Mouse (Mus musculus) lung, postnatal 0 days (tissue): Measurements from ENCODE around the gene Cntf. TPM values are rescaled to one million over a fixed set of nuclear protein-coding genes. Genes with fewer than 3 reads are reported as not detected.

Experiments
- ATAC-seq: fragments of 200-750 bp; cut with Nextera tagmentation; 2 replicates; pipeline ENCODE4 v1.8.0; 2017; ENCODE audit warnings: moderate library complexity
- DNase-seq: peaks from one replicate; pipeline ENCODE4 v3.0.0-alpha.2; 2016; ENCODE audit warnings: low spot score
- H3K27ac ChIP-seq: fragments of 300-500 bp; sonication (generic); 2 replicates; pipeline ENCODE4 v1.5.1; 2014; ENCODE audit warnings: antibody characterized with exemption, mild to moderate bottlenecking, low read length, mixed read lengths
- H3K27me3 ChIP-seq: fragments of 300-500 bp; sonication (generic); replicated peaks from 2 replicates; pipeline ENCODE4 v1.6.1; 2014; ENCODE audit warnings: low read length, mixed read lengths; ENCODE audit not compliant: insufficient read depth
- H3K36me3 ChIP-seq: fragments of 300-500 bp; sonication (generic); 2 replicates; pipeline ENCODE4 v1.6.1; 2014; ENCODE audit warnings: low read length, mixed read lengths; ENCODE audit not compliant: insufficient read depth
- H3K4me1 ChIP-seq: fragments of 300-500 bp; sonication (generic); 2 replicates; pipeline ENCODE4 v1.6.1; 2014; ENCODE audit warnings: antibody characterized with exemption, low read depth, low read length, mixed read lengths; ENCODE audit not compliant: insufficient read depth
- H3K4me2 ChIP-seq: fragments of 300-500 bp; sonication (generic); replicated peaks from 2 replicates; pipeline ENCODE4 v1.6.1; 2014; ENCODE audit warnings: low read depth, mild to moderate bottlenecking, low read length, moderate library complexity, mixed read lengths
- H3K4me3 ChIP-seq: fragments of 300-500 bp; sonication (generic); 2 replicates; pipeline ENCODE4 v1.5.1; 2014; ENCODE audit warnings: low read depth, low read length
- H3K9ac ChIP-seq: fragments of 300-500 bp; sonication (generic); replicated peaks from 2 replicates; pipeline ENCODE4 v1.6.1; 2014; ENCODE audit warnings: low read depth, mild to moderate bottlenecking
- H3K9me3 ChIP-seq: fragments of 300-500 bp; sonication (generic); 2 replicates; pipeline ENCODE4 v1.6.1; 2016; ENCODE audit warnings: low read length, mixed read lengths
- CTCF ChIP-seq: IDR thresholded peaks from 2 replicates; pipeline ENCODE4 v1.5.1; 2016; ENCODE audit warnings: antibody characterized with exemption, mild to moderate bottlenecking
- EP300 ChIP-seq: IDR thresholded peaks from 2 replicates; pipeline ENCODE4 v1.6.1; 2016; ENCODE audit warnings: antibody characterized with exemption, mild to moderate bottlenecking, control low read depth
- WGBS: fragments of 180-500 bp; shearing (Covaris S2); extraction: QIAGEN DNeasy Blood & Tissue Kit; methylation state at CpG from one replicate; pipeline ENCODE4 v1.1.7; 2014; 5-methylcytosine and 5-hydroxymethylcytosine counted together
- polyA plus RNA-seq: library from polyadenylated mRNA; unstranded; fragments of >200 nt; fragmentation: Nextera tagmentation; extraction: Ambion mirVana; gene quantifications from 2 replicates; pipeline ENCODE4 v1.2.1, GENCODE M21; 2015

The Cntf gene
- polyA plus RNA-seq, 1 experiment from 2014 or later, result 0.91 TPM

- WGBS, result 77% methylated on average over 4 of the region's 4 CpGs
- Histone ChIP-seq H3K4me3 (no peak overlapping the region), H3K27ac (no peak overlapping the region), H3K36me3 (no peaks in the 10 kb centered on the region; the same call in 1 of the 2 replicates), H3K27me3 (no peaks in the 10 kb centered on the region), H3K4me1 (0 out of 2 replicates have a peak, but pooled peaks cover 2% of the 10 kb centered on the region), H3K4me2 (no peak overlapping the region), H3K9me3 (no peaks in the 10 kb centered on the region), H3K9ac (no peak overlapping the region)
- ATAC-seq (no peak), DNase-seq (no peak)
- TF ChIP-seq CTCF (no peak), EP300 (no peak)
These were observed 22.3 kb upstream of the Cntf start for GRCm38 (mm10) chr19:12787721-12788120.

- Histone ChIP-seq H3K27me3 (no peaks in the 10 kb centered on the region), H3K27ac (no peak overlapping the region), H3K9me3 (no peaks in the 10 kb centered on the region), H3K36me3 (no peaks in the 10 kb centered on the region; the same call in 1 of the 2 replicates), H3K9ac (no peak overlapping the region), H3K4me3 (no peak overlapping the region), H3K4me1 (0 out of 2 replicates have a peak, but pooled peaks cover 2% of the 10 kb centered on the region), H3K4me2 (no peak overlapping the region)
- TF ChIP-seq EP300 (no peak), CTCF (no peak)
- 84% methylated on average over 2 of the region's 2 CpGs for WGBS
- no peak for ATAC-seq
- no peak for DNase-seq
These were observed 21.5 kb upstream of the Cntf start for GRCm38 (mm10) chr19:12786803-12787395.

DNA sequence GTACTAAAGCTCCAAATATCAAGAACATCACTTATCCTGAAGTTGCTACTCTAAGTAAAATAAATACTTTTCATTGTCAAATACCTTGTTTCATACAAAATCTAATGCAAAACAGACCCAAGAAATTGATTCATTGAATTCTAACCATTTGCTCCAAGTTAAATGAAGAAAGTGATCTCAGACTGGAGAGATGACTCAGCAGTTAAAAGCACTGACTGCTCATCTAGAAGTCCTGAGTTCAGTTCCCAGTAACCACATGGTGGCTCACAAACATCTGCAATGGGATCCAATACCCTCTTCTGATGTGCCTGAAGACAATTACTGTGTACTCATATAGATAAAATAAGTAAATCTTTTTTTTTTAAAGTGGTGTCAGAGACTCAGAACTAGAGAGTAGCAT lies 15.0 kb upstream of the Cntf start:
- Histone ChIP-seq H3K36me3 (peaks cover 6% of the 10 kb centered on the region; the same call in 1 of the 2 replicates), H3K9ac (no peak overlapping the region), H3K4me2 (no peak overlapping the region), H3K4me3 (no peak overlapping the region), H3K27me3 (no peaks in the 10 kb centered on the region), H3K27ac (no peak overlapping the region), H3K9me3 (no peaks in the 10 kb centered on the region), H3K4me1 (no peaks in the 10 kb centered on the region)
- DNase-seq, result no peak
- TF ChIP-seq CTCF (no peak), EP300 (no peak)
- ATAC-seq, result no peak

- H3K36me3 ChIP-seq, result peaks cover 9% of the 10 kb centered on the region; the same call in 1 of the 2 replicates
- DNase-seq (peak; percentile 58), ATAC-seq (peak; percentile 71)
- 0 out of 2 replicates have a peak overlapping the region, but pooled peaks have one; percentile 9 for H3K27ac ChIP-seq
- no peaks in the 10 kb centered on the region for H3K4me1 ChIP-seq
- no peak; the same call in 1 of the 2 replicates for TF ChIP-seq EP300
- no peak for TF ChIP-seq CTCF
- H3K4me2 ChIP-seq, result no peak overlapping the region
- H3K9me3 ChIP-seq, result no peaks in the 10 kb centered on the region
- WGBS, result 46% methylated on average over 5 of the region's 5 CpGs
- no peak overlapping the region for H3K9ac ChIP-seq
- H3K4me3 ChIP-seq, result no peak overlapping the region
- H3K27me3 ChIP-seq, result no peaks in the 10 kb centered on the region
These were observed 5.5 kb upstream of the Cntf start for GRCm38 (mm10) chr19:12770888-12771287.

- Histone ChIP-seq H3K9me3 (no peaks in the 10 kb centered on the region), H3K27ac (no peak overlapping the region), H3K9ac (no peak overlapping the region), H3K4me1 (no peaks in the 10 kb centered on the region), H3K4me3 (no peak overlapping the region), H3K27me3 (no peaks in the 10 kb centered on the region), H3K4me2 (no peak overlapping the region), H3K36me3 (peaks cover 9% of the 10 kb centered on the region; the same call in 1 of the 2 replicates)
- peak; percentile 65 for ATAC-seq
- DNase-seq, result no peak
- TF ChIP-seq EP300, result peak; percentile 66; the same call in 1 of the 2 replicates
- TF ChIP-seq CTCF, result peak; percentile 60
- WGBS, result 54% methylated on average over 2 of the region's 2 CpGs
These were observed 3.0 kb downstream of the Cntf start for GRCm38 (mm10) chr19:12762212-12763130.

- TF ChIP-seq CTCF, result no peak
- H3K36me3 ChIP-seq, result 0 out of 2 replicates have a peak, but pooled peaks cover 9% of the 10 kb centered on the region
- WGBS, result 80% methylated on average over 2 of the region's 2 CpGs
- H3K9me3 ChIP-seq, result no peaks in the 10 kb centered on the region
- no peak overlapping the region for H3K9ac ChIP-seq
- no peak for DNase-seq
- H3K4me3 ChIP-seq, result no peak overlapping the region
- H3K27me3 ChIP-seq, result no peaks in the 10 kb centered on the region
- no peak overlapping the region for H3K27ac ChIP-seq
- no peak overlapping the region for H3K4me2 ChIP-seq
- no peak for ATAC-seq
- H3K4me1 ChIP-seq, result no peaks in the 10 kb centered on the region
These were observed 5.8 kb downstream of the Cntf start for GRCm38 (mm10) chr19:12759656-12760055.
